Mouse (Mus musculus) stomach, embryonic 16.5 days (tissue): ENCODE results near the gene Pigt. TPM values are rescaled to one million over a fixed set of nuclear protein-coding genes. Genes with fewer than 3 reads are reported as not detected.

Experiments
- ATAC-seq: fragments of 200-750 bp; cut with Nextera tagmentation; 2 replicates; pipeline ENCODE4 v1.8.0; 2017; ENCODE audit warnings: moderate number of reproducible peaks, moderate TSS enrichment; ENCODE audit not compliant: insufficient read depth, low FRiP score
- H3K27ac ChIP-seq: fragments of 300-500 bp; sonication (generic); 2 replicates; pipeline ENCODE4 v1.5.1; 2014; ENCODE audit warnings: low read length
- H3K27me3 ChIP-seq: fragments of 300-500 bp; sonication (generic); 2 replicates; pipeline ENCODE4 v1.6.1; 2014; ENCODE audit warnings: low read length, control low read depth, mixed read lengths; ENCODE audit not compliant: control insufficient read depth, insufficient read depth
- H3K36me3 ChIP-seq: fragments of 300-500 bp; sonication (generic); 2 replicates; pipeline ENCODE4 v1.6.1; 2014; ENCODE audit warnings: low read length; ENCODE audit not compliant: control insufficient read depth, insufficient read depth
- H3K4me1 ChIP-seq: fragments of 300-500 bp; sonication (generic); 2 replicates; pipeline ENCODE4 v1.6.1; 2014; ENCODE audit warnings: low read length, control low read depth, mixed read lengths; ENCODE audit not compliant: control insufficient read depth, insufficient read depth
- H3K4me2 ChIP-seq: fragments of 300-500 bp; sonication (generic); 2 replicates; pipeline ENCODE4 v1.6.1; 2014; ENCODE audit warnings: low read depth, low read length, mixed read lengths
- H3K4me3 ChIP-seq: fragments of 300-500 bp; sonication (generic); replicated peaks from 2 replicates; pipeline ENCODE4 v1.5.1; 2014; ENCODE audit warnings: mild to moderate bottlenecking, low read length
- H3K9ac ChIP-seq: fragments of 300-500 bp; sonication (generic); 2 replicates; pipeline ENCODE4 v1.6.1; 2014; ENCODE audit warnings: low read length
- H3K9me3 ChIP-seq: fragments of 300-500 bp; sonication (generic); replicated peaks from 2 replicates; pipeline ENCODE4 v1.6.1; 2016; ENCODE audit warnings: low read length, control low read depth; ENCODE audit not compliant: control insufficient read depth
- WGBS: fragments of 180-500 bp; shearing (Covaris S2); extraction: QIAGEN DNeasy Blood & Tissue Kit; methylation state at CpG from one replicate; pipeline ENCODE4 v1.1.7; 2014; 5-methylcytosine and 5-hydroxymethylcytosine counted together
- polyA plus RNA-seq: library from polyadenylated mRNA; unstranded; fragments of >200 nt; fragmentation: Nextera tagmentation; extraction: Ambion mirVana; gene quantifications from 2 replicates; pipeline ENCODE4 v1.2.1, GENCODE M21; 2015

The Pigt gene
- 69.6 and 72.9 TPM in 2 replicates for polyA plus RNA-seq

GRCm38 (mm10) chr2:164496847-164497690 is at the start of gene Pigt:
Gene Pigt, plus strand, starts transcription at chr2:164497520.
- Histone ChIP-seq H3K27ac (peak within 1 kb of the TSS; percentile 64), H3K9ac (peak within 1 kb of the TSS; percentile 85), H3K27me3 (no peaks in the 10 kb centered on the region), H3K4me2 (peak within 1 kb of the TSS; percentile 97), H3K36me3 (peaks cover 2% of the 10 kb centered on the region; the same call in 1 of the 2 replicates), H3K4me1 (peaks cover 12% of the 10 kb centered on the region), H3K9me3 (no peaks in the 10 kb centered on the region), H3K4me3 (peak within 1 kb of the TSS; percentile 94)
- WGBS, result 4% methylated on average over 43 of the region's 43 CpGs
- ATAC-seq, result peak; percentile 92

- ATAC-seq, result no peak
- Histone ChIP-seq H3K9ac (no peak overlapping the region), H3K36me3 (no peaks in the 10 kb centered on the region), H3K4me1 (peaks cover 15% of the 10 kb centered on the region), H3K4me2 (no peak overlapping the region), H3K27ac (no peak overlapping the region), H3K27me3 (no peaks in the 10 kb centered on the region), H3K9me3 (no peaks in the 10 kb centered on the region), H3K4me3 (no peak overlapping the region)
- 81% methylated on average over 1 of the region's 1 CpGs for WGBS
Observed at GRCm38 (mm10) chr2:164448140-164448539, 49.2 kb upstream of the Pigt start.

- Histone ChIP-seq H3K27ac (no peak overlapping the region), H3K4me1 (peaks cover 12% of the 10 kb centered on the region), H3K27me3 (no peaks in the 10 kb centered on the region), H3K4me3 (no peak overlapping the region), H3K36me3 (no peaks in the 10 kb centered on the region), H3K4me2 (no peak overlapping the region), H3K9ac (no peak overlapping the region), H3K9me3 (no peaks in the 10 kb centered on the region)
- 65% methylated on average over 5 of the region's 5 CpGs for WGBS
- no peak for ATAC-seq
Observed at GRCm38 (mm10) chr2:164448921-164449320, 48.4 kb upstream of the Pigt start.

GRCm38 (mm10) chr2:164449341-164450042 is 47.8 kb upstream of the Pigt start:
- Histone ChIP-seq H3K4me1 (peaks cover 16% of the 10 kb centered on the region), H3K9ac (no peak overlapping the region), H3K9me3 (no peaks in the 10 kb centered on the region), H3K36me3 (no peaks in the 10 kb centered on the region), H3K4me2 (no peak overlapping the region), H3K27ac (no peak overlapping the region), H3K4me3 (no peak overlapping the region), H3K27me3 (no peaks in the 10 kb centered on the region)
- no peak for ATAC-seq
- 71% methylated on average over 14 of the region's 14 CpGs for WGBS

- Histone ChIP-seq H3K9ac (no peak overlapping the region), H3K4me3 (no peak overlapping the region), H3K27ac (no peak overlapping the region), H3K36me3 (no peaks in the 10 kb centered on the region), H3K4me2 (no peak overlapping the region), H3K27me3 (no peaks in the 10 kb centered on the region), H3K9me3 (no peaks in the 10 kb centered on the region), H3K4me1 (peaks cover 36% of the 10 kb centered on the region)
- 49% methylated on average over 13 of the region's 13 CpGs for WGBS
- ATAC-seq, result no peak
Observed at GRCm38 (mm10) chr2:164452000-164452676, 45.2 kb upstream of the Pigt start.

GRCm38 (mm10) chr2:164453047-164453757 is 44.1 kb upstream of the Pigt start:
- Histone ChIP-seq H3K4me2 (no peak overlapping the region), H3K9ac (no peak overlapping the region; the same call in 1 of the 2 replicates), H3K27ac (no peak overlapping the region), H3K9me3 (no peaks in the 10 kb centered on the region), H3K27me3 (no peaks in the 10 kb centered on the region), H3K36me3 (no peaks in the 10 kb centered on the region), H3K4me1 (peaks cover 36% of the 10 kb centered on the region), H3K4me3 (no peak overlapping the region)
- no peak for ATAC-seq
- 56% methylated on average over 14 of the region's 14 CpGs for WGBS

- peak overlapping the region; percentile 92; the same call in 1 of the 2 replicates for H3K27ac ChIP-seq
- 63% methylated on average over 7 of the region's 7 CpGs for WGBS
- no peak overlapping the region for H3K4me2 ChIP-seq
- no peaks in the 10 kb centered on the region for H3K9me3 ChIP-seq
- H3K9ac ChIP-seq, result no peak overlapping the region
- ATAC-seq, result no peak
- H3K36me3 ChIP-seq, result no peaks in the 10 kb centered on the region
- no peaks in the 10 kb centered on the region for H3K27me3 ChIP-seq
- H3K4me1 ChIP-seq, result peaks cover 33% of the 10 kb centered on the region
- H3K4me3 ChIP-seq, result no peak overlapping the region
Observed at GRCm38 (mm10) chr2:164453887-164454500, 43.3 kb upstream of the Pigt start.

- H3K4me1 ChIP-seq, result peaks cover 26% of the 10 kb centered on the region
- peak; percentile 53; the same call in 1 of the 2 replicates for ATAC-seq
- H3K4me3 ChIP-seq, result no peak overlapping the region
- no peaks in the 10 kb centered on the region for H3K36me3 ChIP-seq
- WGBS, result 57% methylated on average over 10 of the region's 10 CpGs
- H3K4me2 ChIP-seq, result no peak overlapping the region
- peak overlapping the region; percentile 92 for H3K27ac ChIP-seq
- no peak overlapping the region; the same call in 1 of the 2 replicates for H3K9ac ChIP-seq
- no peaks in the 10 kb centered on the region for H3K27me3 ChIP-seq
- H3K9me3 ChIP-seq, result no peaks in the 10 kb centered on the region
Observed at GRCm38 (mm10) chr2:164454846-164455245, 42.5 kb upstream of the Pigt start.
